Mouse (Mus musculus) midbrain, embryonic 13.5 days (tissue): ENCODE data around the gene Vps26a. TPM values are rescaled to one million over a fixed set of nuclear protein-coding genes. Genes with fewer than 3 reads are reported as not detected.

ENCODE experiments used
- ATAC-seq: fragments of 200-750 bp; cut with Nextera tagmentation; 2 replicates; pipeline ENCODE4 v1.8.0; 2017; ENCODE audit warnings: mild to moderate bottlenecking, moderate TSS enrichment, moderate library complexity
- H3K27ac ChIP-seq: fragments of 300-500 bp; sonication (generic); 2 replicates; pipeline ENCODE4 v1.5.1; 2015; ENCODE audit warnings: inconsistent platforms, mild to moderate bottlenecking, moderate library complexity
- H3K27me3 ChIP-seq: fragments of 300-500 bp; sonication (generic); 2 replicates; pipeline ENCODE4 v1.6.1; 2015; ENCODE audit warnings: mild to moderate bottlenecking, inconsistent platforms
- H3K36me3 ChIP-seq: fragments of 300-500 bp; sonication (generic); 2 replicates; pipeline ENCODE4 v1.6.1; 2015; ENCODE audit warnings: mild to moderate bottlenecking, inconsistent platforms
- H3K4me1 ChIP-seq: fragments of 300-500 bp; sonication (generic); replicated peaks from 2 replicates; pipeline ENCODE4 v1.6.1; 2015; ENCODE audit warnings: inconsistent platforms
- H3K4me2 ChIP-seq: fragments of 300-500 bp; sonication (generic); replicated peaks from 2 replicates; pipeline ENCODE4 v1.6.1; 2015; ENCODE audit warnings: moderate library complexity, mild to moderate bottlenecking, inconsistent platforms
- H3K4me3 ChIP-seq: fragments of 300-500 bp; sonication (generic); replicated peaks from 2 replicates; pipeline ENCODE4 v1.5.1; 2015; ENCODE audit warnings: mild to moderate bottlenecking, inconsistent platforms
- H3K9ac ChIP-seq: fragments of 300-500 bp; sonication (generic); replicated peaks from 2 replicates; pipeline ENCODE4 v1.6.1; 2015; ENCODE audit warnings: mild to moderate bottlenecking, inconsistent platforms
- H3K9me3 ChIP-seq: fragments of 300-500 bp; sonication (generic); 2 replicates; pipeline ENCODE4 v1.6.1; 2016; ENCODE audit warnings: mild to moderate bottlenecking, inconsistent platforms
- WGBS: fragments of 180-500 bp; shearing (Covaris S2); methylation state at CpG from one replicate; pipeline ENCODE4 v1.1.7; 2015; 5-methylcytosine and 5-hydroxymethylcytosine counted together
- polyA plus RNA-seq: library from polyadenylated mRNA; unstranded; fragments of >200 nt; fragmentation: Nextera tagmentation; extraction: Ambion mirVana; gene quantifications from 2 replicates; pipeline ENCODE4 v1.2.1, GENCODE M21; 2015

Gene Vps26a
- polyA plus RNA-seq, 1 experiment from 2014 or later = 68.5 TPM

GRCm38 (mm10) chr10:62449364-62450279 lies 37.0 kb downstream of the Vps26a start, which contains the start of the genes 4930507D05Rik and Supv3l1:
Gene 4930507D05Rik (plus strand): TSS chr10:62449489.
Gene Supv3l1 (minus strand): TSS chr10:62449738.
- no peaks in the 10 kb centered on the region for H3K27me3 ChIP-seq
- peaks cover 21% of the 10 kb centered on the region for H3K4me1 ChIP-seq
- peak within 1 kb of the TSS; percentile 91 for H3K9ac ChIP-seq
- peaks cover 34% of the 10 kb centered on the region for H3K36me3 ChIP-seq
- peak; percentile 94 for ATAC-seq
- H3K4me3 ChIP-seq = peak within 1 kb of the TSS; percentile 75
- H3K4me2 ChIP-seq = peak within 1 kb of the TSS; percentile 77
- H3K27ac ChIP-seq = peak within 1 kb of the TSS; percentile 88
- H3K9me3 ChIP-seq = no peaks in the 10 kb centered on the region
- WGBS = under 1% methylated on average over 73 of the region's 73 CpGs

DNA sequence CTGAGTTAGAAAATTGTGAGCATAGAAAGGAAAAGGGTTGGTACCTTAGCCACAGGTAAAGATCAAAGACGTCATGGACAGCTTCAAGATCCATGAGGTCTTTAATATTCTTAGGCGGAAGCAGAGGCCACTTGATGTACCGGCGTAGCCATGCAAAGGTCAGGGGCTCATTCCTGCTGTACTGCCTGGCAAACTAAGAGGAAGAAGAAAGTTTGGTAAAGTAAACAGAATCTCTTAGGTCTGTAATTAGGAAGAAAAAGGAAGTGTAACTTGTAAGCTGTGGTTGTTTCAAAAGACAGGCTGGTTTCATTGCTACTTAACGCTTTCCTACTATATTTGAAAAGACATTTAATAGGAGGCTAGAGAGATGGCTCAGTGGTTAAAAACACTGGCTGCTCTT lies 56.2 kb downstream of the Vps26a start:
- Histone ChIP-seq H3K4me3 (no peak overlapping the region), H3K27ac (no peak overlapping the region), H3K9ac (no peak overlapping the region), H3K36me3 (peaks cover 78% of the 10 kb centered on the region), H3K4me1 (no peaks in the 10 kb centered on the region), H3K4me2 (no peak overlapping the region), H3K9me3 (no peaks in the 10 kb centered on the region), H3K27me3 (no peaks in the 10 kb centered on the region)
- 92% methylated on average over 5 of the region's 5 CpGs for WGBS
- ATAC-seq = no peak

DNA sequence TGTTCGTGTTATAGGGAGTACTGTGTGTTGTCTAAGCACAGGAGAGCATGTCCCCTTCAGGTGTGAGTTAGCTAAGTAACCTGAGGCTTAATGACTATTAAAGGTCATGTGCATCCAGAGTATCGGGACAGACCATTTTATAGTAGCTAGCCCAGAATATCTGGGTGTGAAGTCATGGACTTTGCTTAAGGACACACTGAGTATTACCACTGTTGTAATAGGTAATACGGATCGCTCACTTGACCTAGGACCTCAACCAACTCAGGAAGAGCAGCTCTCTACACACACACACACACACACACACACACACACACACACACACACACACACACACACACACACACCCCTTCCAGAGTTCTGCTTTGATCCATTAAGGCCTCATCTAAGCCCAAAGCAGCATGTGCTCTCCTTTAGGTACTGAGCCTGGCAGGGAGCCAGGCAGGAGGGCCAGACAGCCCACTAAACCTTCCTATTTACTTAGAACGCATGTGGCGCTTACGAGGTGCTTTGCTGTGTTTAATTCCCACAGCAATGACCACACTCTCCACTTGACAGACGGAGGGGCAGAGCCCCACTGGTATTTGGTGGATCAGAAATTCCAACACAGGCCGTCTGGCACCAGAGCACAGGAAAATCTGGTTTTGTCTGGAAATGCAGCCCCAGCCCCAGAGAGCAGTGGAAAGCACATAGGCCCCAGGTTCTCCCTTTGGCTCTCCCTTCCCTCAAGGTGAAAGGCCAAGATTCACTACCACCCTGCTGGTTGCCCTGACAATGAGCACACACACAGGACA lies 61.3 kb downstream of the Vps26a start:
- Histone ChIP-seq H3K36me3 (peaks cover 27% of the 10 kb centered on the region), H3K27me3 (no peaks in the 10 kb centered on the region), H3K9me3 (no peaks in the 10 kb centered on the region), H3K4me3 (no peak overlapping the region), H3K9ac (no peak overlapping the region), H3K27ac (no peak overlapping the region), H3K4me1 (no peaks in the 10 kb centered on the region), H3K4me2 (no peak overlapping the region)
- WGBS = 48% methylated on average over 9 of the region's 9 CpGs
- ATAC-seq = 0 out of 2 replicates have a peak, but pooled peaks have one; percentile 30

DNA sequence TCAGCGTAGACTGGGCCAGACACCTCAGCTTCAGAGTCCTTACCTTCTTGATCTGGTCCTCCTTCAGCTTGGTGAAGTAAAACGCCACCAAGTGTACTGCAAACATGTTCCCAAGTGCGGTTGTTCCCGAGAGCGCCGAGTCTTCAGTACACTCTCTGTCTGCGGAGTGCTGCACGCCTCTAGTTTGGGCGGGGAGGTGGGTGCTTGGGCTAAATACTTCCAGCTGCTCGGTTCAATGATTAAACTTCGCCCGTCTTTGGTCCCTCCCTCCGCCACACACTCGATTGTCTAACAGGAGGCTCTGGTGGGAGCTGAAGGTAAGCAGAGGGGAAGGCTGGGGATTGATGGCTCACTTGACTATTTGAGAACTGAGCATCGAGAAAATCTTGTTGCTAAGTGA lies 64.3 kb downstream of the Vps26a start, which contains the start of gene Hkdc1:
Gene Hkdc1, minus strand, starts transcription at position 237 of the 400 bp plus-strand sequence.
- 53% methylated on average over 15 of the region's 15 CpGs for WGBS
- Histone ChIP-seq H3K4me2 (no peak within 1 kb of the TSS), H3K36me3 (no peaks in the 10 kb centered on the region), H3K4me1 (no peaks in the 10 kb centered on the region), H3K9me3 (no peaks in the 10 kb centered on the region), H3K9ac (no peak within 1 kb of the TSS), H3K27ac (no peak within 1 kb of the TSS), H3K4me3 (no peak within 1 kb of the TSS), H3K27me3 (no peaks in the 10 kb centered on the region)
- ATAC-seq = no peak

DNA sequence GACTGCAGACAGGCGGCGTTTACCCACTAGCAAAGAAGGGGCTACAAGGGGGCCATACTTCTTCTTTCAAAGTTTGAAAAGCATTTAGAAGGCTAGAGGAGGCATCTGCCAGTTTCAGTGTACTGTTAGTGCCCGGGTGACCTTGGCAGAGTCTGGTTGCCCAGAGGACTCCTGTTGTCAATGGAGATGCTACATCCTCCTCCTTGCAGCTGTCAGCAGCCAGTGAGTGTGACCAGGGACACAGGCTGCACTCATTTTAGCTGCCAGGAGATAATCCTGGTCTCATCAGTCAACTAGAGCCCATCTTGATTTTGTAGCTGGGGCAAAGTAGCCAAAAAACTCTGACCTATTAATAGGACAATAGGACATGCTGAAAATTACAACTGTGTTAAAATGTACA lies 65.5 kb downstream of the Vps26a start:
- H3K27me3 ChIP-seq = no peaks in the 10 kb centered on the region
- no peak overlapping the region for H3K4me3 ChIP-seq
- H3K27ac ChIP-seq = no peak overlapping the region
- no peaks in the 10 kb centered on the region for H3K36me3 ChIP-seq
- H3K9ac ChIP-seq = no peak overlapping the region
- 87% methylated on average over 3 of the region's 3 CpGs for WGBS
- no peaks in the 10 kb centered on the region for H3K4me1 ChIP-seq
- ATAC-seq = no peak
- no peak overlapping the region for H3K4me2 ChIP-seq
- H3K9me3 ChIP-seq = no peaks in the 10 kb centered on the region

DNA sequence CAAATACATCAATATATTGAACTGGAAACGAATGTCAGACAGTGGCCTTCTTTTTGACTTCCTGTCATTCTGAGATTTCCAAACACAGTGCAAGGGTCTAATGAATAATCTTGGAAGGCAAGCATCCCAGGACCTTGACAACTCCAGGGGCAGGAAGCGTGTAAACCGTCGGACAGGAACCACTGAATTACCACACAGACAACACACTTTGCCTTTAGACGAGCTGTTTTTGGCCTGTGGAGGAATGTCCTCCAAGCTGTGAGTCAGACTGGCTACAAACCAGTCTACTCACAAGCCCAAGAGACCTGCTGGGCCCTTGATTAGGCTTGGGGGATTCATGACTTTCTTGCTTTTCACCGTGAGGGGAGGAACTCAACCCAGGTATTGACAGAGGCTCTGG lies 66.2 kb downstream of the Vps26a start:
- Histone ChIP-seq H3K4me2 (no peak overlapping the region), H3K4me1 (no peaks in the 10 kb centered on the region), H3K27me3 (no peaks in the 10 kb centered on the region), H3K9ac (no peak overlapping the region; the same call in 1 of the 2 replicates), H3K9me3 (no peaks in the 10 kb centered on the region), H3K4me3 (no peak overlapping the region), H3K27ac (no peak overlapping the region), H3K36me3 (no peaks in the 10 kb centered on the region)
- no peak for ATAC-seq
- 82% methylated on average over 6 of the region's 6 CpGs for WGBS

DNA sequence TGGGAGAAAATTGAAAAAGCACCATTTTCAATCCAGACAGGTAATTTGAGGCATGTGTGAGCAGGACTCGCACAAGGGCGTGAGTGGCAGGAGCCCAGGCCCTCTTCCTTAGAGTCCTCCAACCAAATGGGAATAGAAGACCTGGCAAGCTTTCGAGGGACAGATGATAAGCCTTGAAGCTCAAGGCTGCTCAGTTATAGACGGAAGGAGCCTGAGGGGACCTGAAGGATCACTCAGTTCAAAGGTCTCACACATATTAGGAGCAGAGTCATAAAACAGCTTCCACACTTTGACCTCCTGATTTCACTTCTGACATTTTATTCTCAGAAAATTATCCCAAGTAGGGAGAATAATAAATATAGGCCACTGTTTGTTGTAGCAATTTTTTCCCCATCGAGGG lies 67.2 kb downstream of the Vps26a start:
- H3K9ac ChIP-seq = no peak overlapping the region
- WGBS = 89% methylated on average over 5 of the region's 5 CpGs
- H3K27me3 ChIP-seq = no peaks in the 10 kb centered on the region
- H3K9me3 ChIP-seq = no peaks in the 10 kb centered on the region
- no peak overlapping the region for H3K27ac ChIP-seq
- H3K4me3 ChIP-seq = no peak overlapping the region
- no peak for ATAC-seq
- H3K4me1 ChIP-seq = no peaks in the 10 kb centered on the region
- H3K4me2 ChIP-seq = no peak overlapping the region
- H3K36me3 ChIP-seq = no peaks in the 10 kb centered on the region

DNA sequence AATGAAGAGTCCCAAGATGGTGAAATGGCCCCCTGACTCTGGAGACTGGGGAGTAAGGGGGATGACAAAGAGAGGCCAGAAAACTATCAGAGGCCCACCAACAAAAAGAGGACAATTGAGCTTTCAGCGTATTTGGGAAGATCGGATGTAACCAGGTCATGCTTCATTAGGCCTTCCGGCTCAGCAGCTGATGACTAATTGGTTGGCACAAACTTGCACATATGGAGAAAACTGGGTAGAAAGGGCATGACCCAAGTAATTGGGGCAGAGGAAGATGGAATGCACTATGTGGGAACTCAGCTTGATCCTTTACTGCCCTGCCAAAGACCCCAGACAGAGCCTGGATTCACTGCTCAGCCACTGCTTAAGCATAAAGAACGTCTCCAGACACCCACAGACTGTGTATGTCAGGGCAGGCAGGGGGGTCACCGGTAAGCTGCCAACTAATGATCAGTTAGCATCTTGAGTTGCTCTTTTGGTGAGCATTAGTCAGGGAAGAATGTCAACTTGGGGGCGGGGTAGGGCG lies 67.7 kb downstream of the Vps26a start:
- no peak overlapping the region for H3K4me2 ChIP-seq
- no peaks in the 10 kb centered on the region for H3K36me3 ChIP-seq
- H3K4me3 ChIP-seq = no peak overlapping the region
- no peaks in the 10 kb centered on the region for H3K9me3 ChIP-seq
- H3K9ac ChIP-seq = no peak overlapping the region
- 67% methylated on average over 7 of the region's 7 CpGs for WGBS
- no peaks in the 10 kb centered on the region for H3K27me3 ChIP-seq
- H3K27ac ChIP-seq = no peak overlapping the region
- no peak for ATAC-seq
- H3K4me1 ChIP-seq = no peaks in the 10 kb centered on the region

DNA sequence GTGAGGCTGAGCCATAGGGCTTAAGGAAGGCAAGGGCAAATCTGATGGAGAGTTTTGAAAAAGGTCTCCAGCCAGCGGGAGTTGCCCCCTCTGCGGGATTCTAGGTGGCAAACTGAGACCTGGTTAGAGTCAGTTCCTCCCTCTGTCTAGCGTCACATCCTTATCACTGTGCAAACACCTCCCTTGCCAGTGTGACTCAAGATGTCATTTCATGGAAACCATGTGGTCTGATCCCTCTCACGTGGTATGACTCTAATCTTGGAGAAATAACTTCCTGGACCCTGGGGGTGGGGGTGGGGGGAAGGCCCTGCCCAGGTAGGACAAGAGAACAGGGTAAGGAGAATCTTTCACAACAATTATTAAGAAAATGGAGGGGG lies 73.0 kb downstream of the Vps26a start:
- H3K9me3 ChIP-seq = no peaks in the 10 kb centered on the region
- no peak overlapping the region for H3K4me2 ChIP-seq
- H3K4me1 ChIP-seq = no peaks in the 10 kb centered on the region
- no peak overlapping the region for H3K27ac ChIP-seq
- ATAC-seq = no peak
- no peaks in the 10 kb centered on the region for H3K36me3 ChIP-seq
- H3K27me3 ChIP-seq = no peaks in the 10 kb centered on the region
- WGBS = 44% methylated on average over 4 of the region's 4 CpGs
- H3K4me3 ChIP-seq = no peak overlapping the region
- no peak overlapping the region for H3K9ac ChIP-seq

DNA sequence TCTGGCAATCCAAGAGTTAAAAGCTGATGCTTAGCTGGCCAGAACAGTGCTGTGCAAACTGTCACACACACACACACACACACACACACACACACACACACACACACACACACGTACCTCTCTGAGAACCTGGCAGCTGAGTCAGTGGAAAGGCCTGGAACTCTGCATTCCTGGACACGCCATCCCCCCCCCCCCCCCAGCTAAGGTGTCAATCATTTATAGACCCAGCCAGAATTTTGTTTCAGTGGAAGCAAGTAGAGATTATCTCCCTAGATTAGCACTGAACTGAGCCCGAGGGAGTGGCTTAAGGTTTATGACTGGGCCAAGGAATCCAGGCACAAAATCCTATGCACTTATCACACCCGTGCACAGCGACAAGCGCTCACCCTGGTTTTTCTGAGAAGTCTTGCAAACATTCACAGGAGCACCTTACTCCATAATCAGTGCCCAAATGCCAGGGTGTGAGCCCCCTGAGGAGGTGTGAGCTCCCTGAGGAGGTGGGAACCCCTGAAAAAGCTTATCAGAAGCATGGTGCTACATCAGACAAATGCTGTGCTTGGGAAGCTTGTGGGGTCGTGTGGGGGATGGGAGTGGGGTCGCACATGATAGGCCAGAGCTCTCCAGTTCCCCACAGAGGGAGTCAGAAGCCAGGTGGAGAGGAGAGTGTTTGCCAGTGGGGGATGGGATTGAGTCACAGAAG lies 73.5 kb downstream of the Vps26a start:
- Histone ChIP-seq H3K9ac (no peak overlapping the region), H3K4me1 (no peaks in the 10 kb centered on the region), H3K27me3 (no peaks in the 10 kb centered on the region), H3K4me3 (no peak overlapping the region), H3K36me3 (no peaks in the 10 kb centered on the region), H3K4me2 (no peak overlapping the region), H3K9me3 (no peaks in the 10 kb centered on the region), H3K27ac (no peak overlapping the region)
- 37% methylated on average over 8 of the region's 8 CpGs for WGBS
- ATAC-seq = no peak

DNA sequence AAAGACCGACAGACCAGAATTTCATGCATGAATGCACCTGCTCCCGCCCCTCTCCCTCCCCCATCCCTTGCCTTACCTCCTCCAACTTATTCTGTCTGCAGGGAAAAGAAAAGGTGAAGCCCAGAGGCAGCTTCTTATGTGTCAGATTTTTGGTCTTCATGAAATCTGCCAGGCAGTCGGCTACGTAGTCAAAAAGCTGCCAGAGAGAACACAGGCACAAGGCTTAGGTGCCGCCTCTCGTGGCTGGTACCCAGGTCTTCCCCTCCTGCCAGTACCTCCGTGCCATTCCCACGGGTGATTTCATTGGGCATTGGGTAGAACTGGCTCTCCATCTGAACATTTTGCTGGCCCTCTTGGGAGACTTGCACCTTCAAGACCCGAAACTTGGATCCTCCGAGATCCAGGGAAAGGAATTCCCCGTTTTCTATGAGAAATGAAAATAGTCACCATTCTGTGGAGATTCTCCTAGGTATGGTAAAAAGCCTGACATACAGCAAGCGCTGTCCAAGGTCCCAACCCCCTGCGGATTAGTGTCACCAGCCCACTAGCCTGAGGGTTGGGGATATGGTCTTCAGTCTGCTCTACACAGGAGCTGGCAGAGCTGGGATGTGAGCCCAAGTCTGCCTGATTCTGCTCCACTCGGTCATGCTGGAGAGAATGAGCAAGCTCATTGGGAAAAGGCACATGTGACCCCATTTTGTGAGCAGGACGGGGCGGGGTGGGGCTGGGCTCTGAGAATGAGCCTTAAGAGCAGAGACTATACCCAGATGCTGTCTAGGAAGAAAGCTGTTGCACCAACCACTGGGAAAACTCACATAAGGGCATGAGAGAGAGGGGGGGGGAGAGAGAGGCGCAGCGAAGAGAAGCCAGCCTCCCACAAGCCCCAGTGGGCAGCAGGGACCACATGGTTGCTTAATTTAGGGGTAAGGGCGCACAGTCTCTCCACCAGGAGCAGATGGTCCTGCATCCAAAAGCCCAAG lies 74.9 kb downstream of the Vps26a start:
- Histone ChIP-seq H3K9ac (no peak overlapping the region), H3K27ac (no peak overlapping the region), H3K36me3 (no peaks in the 10 kb centered on the region), H3K4me3 (no peak overlapping the region), H3K9me3 (no peaks in the 10 kb centered on the region), H3K27me3 (0 out of 2 replicates have a peak, but pooled peaks cover 3% of the 10 kb centered on the region), H3K4me2 (no peak overlapping the region), H3K4me1 (no peaks in the 10 kb centered on the region)
- ATAC-seq = no peak
- 70% methylated on average over 19 of the region's 19 CpGs for WGBS
